ENCODE assay signal across 8 mouse cellular contexts in genomic region chr2:91053181-91053933, GRCm38 (mm10). TPM values are rescaled to one million over a fixed set of nuclear protein-coding genes. Genes with fewer than 3 reads are reported as not detected.
DNase-seq lines count a peak whose midpoint lies in the region; ATAC-seq and TF ChIP-seq lines count a peak whose summit lies in the region.

No protein-coding gene starts in this region.

- peaks cover 23% of the 10 kb centered on the region for H3K36me3 ChIP-seq in spleen, adult 2 months (ENCODE audit: control insufficient read depth, insufficient read depth, low read length)
- H3K36me3 ChIP-seq in limb, embryonic 12.5 days, result peaks cover 39% of the 10 kb centered on the region
- H3K36me3 ChIP-seq in stomach, embryonic 15.5 days, result peaks cover 31% of the 10 kb centered on the region

- no peak for TF ChIP-seq CTCF in cerebellum, adult 2 months (IDR thresholded peaks at IDR 0.05; ENCODE audit: borderline replicate concordance, insufficient read depth, low read depth, low read length)
- no peak for TF ChIP-seq CTCF in spleen, adult 2 months (IDR thresholded peaks at IDR 0.05; ENCODE audit: extremely low read depth, insufficient read depth, insufficient read length, insufficient replicate concordance)

- H3K9me3 ChIP-seq in limb, embryonic 12.5 days, result no peaks in the 10 kb centered on the region
- no peaks in the 10 kb centered on the region for H3K9me3 ChIP-seq in stomach, embryonic 15.5 days

- no peak for TF ChIP-seq POLR2A in cerebellum, adult 2 months (IDR thresholded peaks at IDR 0.05; ENCODE audit: borderline replicate concordance, insufficient read depth, low read length)
- no peak for TF ChIP-seq POLR2A in spleen, adult 2 months (IDR thresholded peaks at IDR 0.05; ENCODE audit: low read depth, low read length)

- H3K9ac ChIP-seq in limb, embryonic 12.5 days (replicated peaks), result peak overlapping the region; percentile 72
- no peak overlapping the region for H3K9ac ChIP-seq in stomach, embryonic 15.5 days

- H3K4me3 ChIP-seq in cerebellum, adult 2 months (replicated peaks; ENCODE audit: insufficient read depth, low read depth, low read length), result peak overlapping the region; percentile 74
- H3K4me3 ChIP-seq in spleen, adult 2 months (ENCODE audit: extremely low read depth, insufficient read depth, insufficient read length), result peak overlapping the region; percentile 70
- peak overlapping the region; percentile 85 for H3K4me3 ChIP-seq in limb, embryonic 12.5 days (replicated peaks)
- peak overlapping the region; percentile 79 for H3K4me3 ChIP-seq in stomach, embryonic 15.5 days (replicated peaks)

- H3K4me2 ChIP-seq in limb, embryonic 12.5 days, result peak overlapping the region; percentile 64
- H3K4me2 ChIP-seq in stomach, embryonic 15.5 days, result peak overlapping the region; percentile 82

- peak; percentile 60 for ATAC-seq in limb, embryonic 12.5 days (ENCODE audit: insufficient number of reproducible peaks, insufficient read depth, low FRiP score, low TSS enrichment, low read depth)
- peak; percentile 39 for ATAC-seq in stomach, embryonic 15.5 days (ENCODE audit: insufficient read depth, low FRiP score, low read depth)

- no peak overlapping the region for H3K27ac ChIP-seq in cerebellum, adult 2 months (ENCODE audit: insufficient read depth, low read length)
- peak overlapping the region; percentile 67 for H3K27ac ChIP-seq in spleen, adult 2 months (ENCODE audit: insufficient read depth, low read length)
- H3K27ac ChIP-seq in limb, embryonic 12.5 days, result peak overlapping the region; percentile 53; the same call in 1 of the 2 replicates
- no peak overlapping the region for H3K27ac ChIP-seq in stomach, embryonic 15.5 days

- H3K27me3 ChIP-seq in cerebellum, adult 2 months (ENCODE audit: control insufficient read depth, insufficient read depth, low read length), result no peaks in the 10 kb centered on the region
- H3K27me3 ChIP-seq in spleen, adult 2 months (ENCODE audit: control insufficient read depth, insufficient read depth, low read length), result no peaks in the 10 kb centered on the region
- no peaks in the 10 kb centered on the region for H3K27me3 ChIP-seq in limb, embryonic 12.5 days
- H3K27me3 ChIP-seq in stomach, embryonic 15.5 days (replicated peaks), result no peaks in the 10 kb centered on the region

- DNase-seq in cerebellum, adult 2 months, result no peak
- DNase-seq in cerebellum, adult 9-10 months, result no peak
- no peak for DNase-seq in spleen, adult 2 months (ENCODE audit: low read depth in 1 of 2, low spot score in 2 of 2)
- no peak for DNase-seq in spleen, postnatal 36 days (ENCODE audit: low spot score in 2 of 2)
- DNase-seq in cerebellum, adult 9-11 months, result no peak
- DNase-seq in lung, adult 18-20 months, result no peak

- peaks cover 6% of the 10 kb centered on the region; the same call in 1 of the 2 replicates for H3K4me1 ChIP-seq in cerebellum, adult 2 months (ENCODE audit: control insufficient read depth, insufficient read depth, low read length)
- H3K4me1 ChIP-seq in spleen, adult 2 months (ENCODE audit: control insufficient read depth, insufficient read depth, insufficient read length), result peaks cover 4% of the 10 kb centered on the region; the same call in 1 of the 2 replicates
- peaks cover 11% of the 10 kb centered on the region for H3K4me1 ChIP-seq in limb, embryonic 12.5 days (replicated peaks)
- peaks cover 7% of the 10 kb centered on the region for H3K4me1 ChIP-seq in stomach, embryonic 15.5 days

- WGBS in cerebellum, adult 2 months, result under 1% methylated on average over 6 of the region's 6 CpGs
- WGBS in spleen, adult 2 months, result under 1% methylated on average over 6 of the region's 6 CpGs
- 0% methylated on average over 6 of the region's 6 CpGs for WGBS in limb, embryonic 12.5 days
- WGBS in stomach, embryonic 15.5 days, result 0% methylated on average over 6 of the region's 6 CpGs

RNA-seq across cellular contexts. Expression of gene Psmc3, which starts 0.5 kb away (rescaled TPM):
- 194 and 199 TPM in 2 replicates for polyA plus RNA-seq in cerebellum, adult 2 months (2012; rRNA removed)
- 37.0 and 43.3 TPM in 2 replicates for polyA plus RNA-seq in spleen, adult 2 months (2012; rRNA removed)
- 350 and 352 TPM in 2 replicates for polyA plus RNA-seq in limb, embryonic 12.5 days (2016; fragmentation: Nextera tagmentation; extraction: Ambion mirVana)
- 225 and 243 TPM in 2 replicates for polyA plus RNA-seq in stomach, embryonic 15.5 days (2015; fragmentation: Nextera tagmentation; extraction: Ambion mirVana)

RNA-seq across cellular contexts. Expression of gene Slc39a13, which starts 16.9 kb away (rescaled TPM):
- 93.3 and 97.7 TPM in 2 replicates for polyA plus RNA-seq in cerebellum, adult 2 months (2012; rRNA removed)
- polyA plus RNA-seq in spleen, adult 2 months (2012; rRNA removed), result 31.3 and 35.6 TPM in 2 replicates
- 45.2 and 49.0 TPM in 2 replicates for polyA plus RNA-seq in limb, embryonic 12.5 days (2016; fragmentation: Nextera tagmentation; extraction: Ambion mirVana)
- polyA plus RNA-seq in stomach, embryonic 15.5 days (2015; fragmentation: Nextera tagmentation; extraction: Ambion mirVana), result 42.8 and 45.5 TPM in 2 replicates

RNA-seq across cellular contexts. Expression of gene Rapsn, which starts 17.9 kb away (rescaled TPM):
- polyA plus RNA-seq in cerebellum, adult 2 months (2012; rRNA removed), result 1.0 and 1.5 TPM in 2 replicates
- 1.3 and 1.6 TPM in 2 replicates for polyA plus RNA-seq in spleen, adult 2 months (2012; rRNA removed)
- 8.5 and 8.7 TPM in 2 replicates for polyA plus RNA-seq in limb, embryonic 12.5 days (2016; fragmentation: Nextera tagmentation; extraction: Ambion mirVana)
- polyA plus RNA-seq in stomach, embryonic 15.5 days (2015; fragmentation: Nextera tagmentation; extraction: Ambion mirVana), result 2.0 and 4.5 TPM in 2 replicates

RNA-seq across cellular contexts. Expression of gene Spi1, which starts 28.8 kb away (rescaled TPM):
- 3.3 and 4.1 TPM in 2 replicates for polyA plus RNA-seq in cerebellum, adult 2 months (2012; rRNA removed)
- 199 and 220 TPM in 2 replicates for polyA plus RNA-seq in spleen, adult 2 months (2012; rRNA removed)
- polyA plus RNA-seq in limb, embryonic 12.5 days (2016; fragmentation: Nextera tagmentation; extraction: Ambion mirVana), result 2.8 and 3.3 TPM in 2 replicates
- 9.5 and 13.5 TPM in 2 replicates for polyA plus RNA-seq in stomach, embryonic 15.5 days (2015; fragmentation: Nextera tagmentation; extraction: Ambion mirVana)

Comparison
In these comparisons a context has a peak if more than half of its experiments do, and no peak if none do; other contexts are left out.
1. H3K27ac ChIP-seq: peak in spleen, adult 2 months (single experiment) and limb, embryonic 12.5 days (single experiment); none in cerebellum, adult 2 months (single experiment) and stomach, embryonic 15.5 days (single experiment).
2. Peak in every context shown above with its lines, with median percentiles within 50 percentile points of each other: H3K4me3 ChIP-seq.